Mouse (Mus musculus): Measurements from ENCODE around the gene Gm10037.
"Not testable (repeated sequence)": the region's sequence is repeated elsewhere in the genome, so short reads cannot be mapped to it uniquely, and the experiment has no call there.

Gm10037 gene

GRCm38 (mm10) chr13:67830911-67831336, at the start of gene Gm10037:
Gene Gm10037 (plus strand): TSS chr13:67831106.
- DNase-seq (ENCODE audit: low read depth): no peak

- DNase-seq (ENCODE audit: low read depth): no peak
These were observed 38.9 kb upstream of the Gm10037 start for GRCm38 (mm10) chr13:67791921-67792455.

GRCm38 (mm10) chr13:67798618-67799017, 32.3 kb upstream of the Gm10037 start:
- no peak for DNase-seq (ENCODE audit: low read depth)

GRCm38 (mm10) chr13:67799151-67799550, 31.8 kb upstream of the Gm10037 start:
- DNase-seq (ENCODE audit: low read depth): not testable (repeated sequence)

GRCm38 (mm10) chr13:67811651-67812210, 19.2 kb upstream of the Gm10037 start:
- DNase-seq (ENCODE audit: low read depth): peak; percentile 69

GRCm38 (mm10) chr13:67812961-67813709, 17.8 kb upstream of the Gm10037 start:
- DNase-seq (ENCODE audit: low read depth): no peak

GRCm38 (mm10) chr13:67813710-67814660, 16.9 kb upstream of the Gm10037 start, which contains the start of gene Zfp273:
Gene Zfp273 (plus strand): TSS chr13:67813740.
- DNase-seq (ENCODE audit: low read depth): peak; percentile 94

GRCm38 (mm10) chr13:67818636-67819035, 12.3 kb upstream of the Gm10037 start:
- peak; percentile 94 for DNase-seq (ENCODE audit: low read depth)

GRCm38 (mm10) chr13:67833137-67833536, 2.2 kb downstream of the Gm10037 start:
- DNase-seq (ENCODE audit: low read depth): not testable (repeated sequence)

GRCm38 (mm10) chr13:67843775-67844118, 12.8 kb downstream of the Gm10037 start:
- DNase-seq (ENCODE audit: low read depth): no peak

- peak; percentile 80 for DNase-seq (ENCODE audit: low read depth)
These were observed 13.4 kb downstream of the Gm10037 start for GRCm38 (mm10) chr13:67844119-67844852.

- DNase-seq (ENCODE audit: low read depth): no peak
These were observed 13.9 kb downstream of the Gm10037 start for GRCm38 (mm10) chr13:67844853-67845194.

GRCm38 (mm10) chr13:67850361-67850760, 19.5 kb downstream of the Gm10037 start:
- no peak for DNase-seq (ENCODE audit: low read depth)

GRCm38 (mm10) chr13:67853130-67853529, 22.2 kb downstream of the Gm10037 start:
- DNase-seq (ENCODE audit: low read depth): no peak

- DNase-seq (ENCODE audit: low read depth): no peak
These were observed 23.1 kb downstream of the Gm10037 start for GRCm38 (mm10) chr13:67853983-67854382.

GRCm38 (mm10) chr13:67857317-67857716, 26.4 kb downstream of the Gm10037 start:
- DNase-seq (ENCODE audit: low read depth): no peak

GRCm38 (mm10) chr13:67862508-67862907, 31.6 kb downstream of the Gm10037 start:
- peak; percentile 60 for DNase-seq (ENCODE audit: low read depth)

- DNase-seq (ENCODE audit: low read depth): no peak
These were observed 32.1 kb downstream of the Gm10037 start, which contains the start of gene BC048507 for GRCm38 (mm10) chr13:67863026-67863425. Gene BC048507 (plus strand): TSS chr13:67863326.

GRCm38 (mm10) chr13:67864764-67865350, 34.0 kb downstream of the Gm10037 start:
- peak; percentile 5 for DNase-seq (ENCODE audit: low read depth)

- peak; percentile 51 for DNase-seq (ENCODE audit: low read depth)
These were observed 37.0 kb downstream of the Gm10037 start for GRCm38 (mm10) chr13:67867899-67868298.

Measured in 416B (cell line).